Mouse (Mus musculus) lung, postnatal 0 days (tissue): Measurements from ENCODE around the gene Ppp2r1b. TPM values are rescaled to one million over a fixed set of nuclear protein-coding genes. Genes with fewer than 3 reads are reported as not detected.
A peak's percentile ranks its signal among the peaks of the same experiment; 100 is the strongest.

Experiments
- ATAC-seq: fragments of 200-750 bp; cut with Nextera tagmentation; 2 replicates; pipeline ENCODE4 v1.8.0; 2017; ENCODE audit warnings: moderate library complexity
- DNase-seq: peaks from one replicate; pipeline ENCODE4 v3.0.0-alpha.2; 2016; ENCODE audit warnings: low spot score
- H3K27ac ChIP-seq: fragments of 300-500 bp; sonication (generic); 2 replicates; pipeline ENCODE4 v1.5.1; 2014; ENCODE audit warnings: antibody characterized with exemption, mild to moderate bottlenecking, low read length, mixed read lengths
- H3K27me3 ChIP-seq: fragments of 300-500 bp; sonication (generic); replicated peaks from 2 replicates; pipeline ENCODE4 v1.6.1; 2014; ENCODE audit warnings: low read length, mixed read lengths; ENCODE audit not compliant: insufficient read depth
- H3K36me3 ChIP-seq: fragments of 300-500 bp; sonication (generic); 2 replicates; pipeline ENCODE4 v1.6.1; 2014; ENCODE audit warnings: low read length, mixed read lengths; ENCODE audit not compliant: insufficient read depth
- H3K4me1 ChIP-seq: fragments of 300-500 bp; sonication (generic); 2 replicates; pipeline ENCODE4 v1.6.1; 2014; ENCODE audit warnings: antibody characterized with exemption, low read depth, low read length, mixed read lengths; ENCODE audit not compliant: insufficient read depth
- H3K4me2 ChIP-seq: fragments of 300-500 bp; sonication (generic); replicated peaks from 2 replicates; pipeline ENCODE4 v1.6.1; 2014; ENCODE audit warnings: low read depth, mild to moderate bottlenecking, low read length, moderate library complexity, mixed read lengths
- H3K4me3 ChIP-seq: fragments of 300-500 bp; sonication (generic); 2 replicates; pipeline ENCODE4 v1.5.1; 2014; ENCODE audit warnings: low read depth, low read length
- H3K9ac ChIP-seq: fragments of 300-500 bp; sonication (generic); replicated peaks from 2 replicates; pipeline ENCODE4 v1.6.1; 2014; ENCODE audit warnings: low read depth, mild to moderate bottlenecking
- H3K9me3 ChIP-seq: fragments of 300-500 bp; sonication (generic); 2 replicates; pipeline ENCODE4 v1.6.1; 2016; ENCODE audit warnings: low read length, mixed read lengths
- CTCF ChIP-seq: IDR thresholded peaks from 2 replicates; pipeline ENCODE4 v1.5.1; 2016; ENCODE audit warnings: antibody characterized with exemption, mild to moderate bottlenecking
- EP300 ChIP-seq: IDR thresholded peaks from 2 replicates; pipeline ENCODE4 v1.6.1; 2016; ENCODE audit warnings: antibody characterized with exemption, mild to moderate bottlenecking, control low read depth
- WGBS: fragments of 180-500 bp; shearing (Covaris S2); extraction: QIAGEN DNeasy Blood & Tissue Kit; methylation state at CpG from one replicate; pipeline ENCODE4 v1.1.7; 2014; 5-methylcytosine and 5-hydroxymethylcytosine counted together
- polyA plus RNA-seq: library from polyadenylated mRNA; unstranded; fragments of >200 nt; fragmentation: Nextera tagmentation; extraction: Ambion mirVana; gene quantifications from 2 replicates; pipeline ENCODE4 v1.2.1, GENCODE M21; 2015

Ppp2r1b gene
- polyA plus RNA-seq, 1 experiment from 2014 or later: 28.4 TPM

DNA sequence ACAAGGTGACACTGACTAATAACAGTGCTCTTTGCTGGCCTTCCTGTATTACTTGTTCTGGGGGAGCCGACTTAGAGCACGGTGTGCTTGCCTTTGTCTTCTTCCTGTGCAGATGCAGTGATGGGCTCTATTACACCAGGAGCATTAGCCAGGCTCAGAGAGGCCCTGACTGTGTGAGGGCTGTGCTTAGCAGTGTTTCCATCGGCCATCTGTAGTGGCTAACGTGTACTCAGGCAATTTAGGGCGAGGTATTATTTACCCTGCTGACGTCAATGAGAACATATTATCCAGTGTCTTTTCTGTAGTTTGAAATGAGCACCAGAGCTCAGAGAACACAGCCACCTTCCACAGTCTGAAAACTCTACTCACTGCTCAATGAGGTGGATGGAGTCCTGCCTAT, 44.1 kb downstream of the Ppp2r1b start:
- H3K4me3 ChIP-seq: no peak overlapping the region
- no peak overlapping the region for H3K4me2 ChIP-seq
- no peak overlapping the region for H3K9ac ChIP-seq
- H3K36me3 ChIP-seq: no peaks in the 10 kb centered on the region
- TF ChIP-seq EP300: no peak
- no peak for TF ChIP-seq CTCF
- H3K9me3 ChIP-seq: no peaks in the 10 kb centered on the region
- peaks cover 28% of the 10 kb centered on the region; the same call in 1 of the 2 replicates for H3K4me1 ChIP-seq
- H3K27ac ChIP-seq: no peak overlapping the region
- peak; percentile 23 for DNase-seq
- H3K27me3 ChIP-seq: no peaks in the 10 kb centered on the region
- 50% methylated on average over 6 of the region's 6 CpGs for WGBS
- ATAC-seq: no peak

GRCm38 (mm10) chr9:50889964-50890363, 44.9 kb downstream of the Ppp2r1b start:
- TF ChIP-seq EP300 (no peak), CTCF (no peak)
- H3K9ac ChIP-seq: no peak overlapping the region
- no peaks in the 10 kb centered on the region for H3K27me3 ChIP-seq
- no peaks in the 10 kb centered on the region for H3K9me3 ChIP-seq
- DNase-seq (no peak), ATAC-seq (no peak)
- no peak overlapping the region for H3K4me3 ChIP-seq
- H3K27ac ChIP-seq: no peak overlapping the region
- H3K36me3 ChIP-seq: no peaks in the 10 kb centered on the region; the same call in 1 of the 2 replicates
- H3K4me1 ChIP-seq: peaks cover 23% of the 10 kb centered on the region; the same call in 1 of the 2 replicates
- WGBS: 58% methylated on average over 4 of the region's 4 CpGs
- H3K4me2 ChIP-seq: no peak overlapping the region

- ATAC-seq: peak; percentile 27
- H3K36me3 ChIP-seq: no peaks in the 10 kb centered on the region; the same call in 1 of the 2 replicates
- H3K27me3 ChIP-seq: no peaks in the 10 kb centered on the region
- TF ChIP-seq EP300: peak; percentile 53
- no peak for TF ChIP-seq CTCF
- no peak overlapping the region for H3K4me3 ChIP-seq
- WGBS: 33% methylated on average over 3 of the region's 3 CpGs
- no peak overlapping the region for H3K27ac ChIP-seq
- no peak overlapping the region for H3K9ac ChIP-seq
- peak; percentile 75 for DNase-seq
- no peaks in the 10 kb centered on the region for H3K9me3 ChIP-seq
- peaks cover 18% of the 10 kb centered on the region; the same call in 1 of the 2 replicates for H3K4me1 ChIP-seq
- no peak overlapping the region for H3K4me2 ChIP-seq
These were observed 45.5 kb downstream of the Ppp2r1b start for GRCm38 (mm10) chr9:50890494-50891090.

GRCm38 (mm10) chr9:50893665-50894064, 48.6 kb downstream of the Ppp2r1b start:
- no peaks in the 10 kb centered on the region for H3K27me3 ChIP-seq
- WGBS: 56% methylated on average over 4 of the region's 4 CpGs
- no peak overlapping the region for H3K4me2 ChIP-seq
- peaks cover 18% of the 10 kb centered on the region for H3K36me3 ChIP-seq
- DNase-seq (peak; percentile 34), ATAC-seq (peak; percentile 64; the same call in 1 of the 2 replicates)
- H3K4me3 ChIP-seq: no peak overlapping the region
- H3K9me3 ChIP-seq: no peaks in the 10 kb centered on the region
- H3K4me1 ChIP-seq: no peaks in the 10 kb centered on the region; the same call in 1 of the 2 replicates
- TF ChIP-seq EP300 (no peak), CTCF (no peak)
- H3K27ac ChIP-seq: no peak overlapping the region
- H3K9ac ChIP-seq: no peak overlapping the region

DNA sequence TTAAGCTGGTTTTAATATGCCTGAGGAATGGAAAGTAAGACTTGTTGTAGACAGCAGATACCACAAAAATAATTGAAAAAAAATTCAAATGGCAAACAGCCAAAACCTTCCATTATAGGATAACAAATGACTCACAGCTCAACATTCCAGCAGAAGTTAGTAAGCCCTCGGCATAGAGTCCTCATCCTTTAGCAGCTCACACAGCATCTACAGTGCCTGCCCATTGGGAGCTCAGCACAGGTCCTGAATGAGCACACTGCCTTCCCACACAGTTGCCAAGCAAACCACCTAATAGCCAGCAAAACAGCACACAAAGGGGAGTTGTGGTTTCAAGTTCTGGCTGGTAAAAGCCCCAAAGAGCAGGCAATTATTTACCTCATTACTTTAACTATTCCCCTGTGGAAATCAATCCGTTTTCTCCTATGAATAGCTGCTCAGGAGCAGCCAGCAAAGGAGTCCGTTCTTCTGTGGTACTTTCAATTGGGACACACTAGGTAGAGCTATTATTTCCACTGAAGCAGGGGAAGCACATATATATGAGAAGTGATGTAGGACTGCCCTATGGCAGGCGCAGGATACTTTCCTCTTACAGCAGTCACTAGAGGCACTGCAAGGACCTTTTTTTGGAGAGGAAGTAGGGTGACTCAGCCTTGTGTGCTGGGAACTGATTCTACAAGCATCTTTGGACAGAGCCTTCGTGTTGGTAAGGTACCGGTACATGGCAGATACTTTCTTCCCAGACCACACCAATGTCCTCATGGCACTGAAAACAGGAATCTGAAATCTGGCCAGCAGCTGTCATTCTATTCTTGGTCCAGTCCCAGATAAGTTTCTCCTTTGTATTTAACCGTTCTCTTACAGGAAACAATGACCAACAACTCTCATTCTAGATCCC, 55.2 kb downstream of the Ppp2r1b start:
- H3K27ac ChIP-seq: no peak overlapping the region
- H3K9ac ChIP-seq: no peak overlapping the region
- H3K4me1 ChIP-seq: no peaks in the 10 kb centered on the region
- TF ChIP-seq CTCF (no peak), EP300 (no peak)
- 61% methylated on average over 7 of the region's 7 CpGs for WGBS
- no peak overlapping the region for H3K4me2 ChIP-seq
- ATAC-seq: peak; percentile 55
- H3K36me3 ChIP-seq: peaks cover 18% of the 10 kb centered on the region
- H3K27me3 ChIP-seq: no peaks in the 10 kb centered on the region
- no peaks in the 10 kb centered on the region for H3K9me3 ChIP-seq
- peak; percentile 28 for DNase-seq
- no peak overlapping the region for H3K4me3 ChIP-seq

DNA sequence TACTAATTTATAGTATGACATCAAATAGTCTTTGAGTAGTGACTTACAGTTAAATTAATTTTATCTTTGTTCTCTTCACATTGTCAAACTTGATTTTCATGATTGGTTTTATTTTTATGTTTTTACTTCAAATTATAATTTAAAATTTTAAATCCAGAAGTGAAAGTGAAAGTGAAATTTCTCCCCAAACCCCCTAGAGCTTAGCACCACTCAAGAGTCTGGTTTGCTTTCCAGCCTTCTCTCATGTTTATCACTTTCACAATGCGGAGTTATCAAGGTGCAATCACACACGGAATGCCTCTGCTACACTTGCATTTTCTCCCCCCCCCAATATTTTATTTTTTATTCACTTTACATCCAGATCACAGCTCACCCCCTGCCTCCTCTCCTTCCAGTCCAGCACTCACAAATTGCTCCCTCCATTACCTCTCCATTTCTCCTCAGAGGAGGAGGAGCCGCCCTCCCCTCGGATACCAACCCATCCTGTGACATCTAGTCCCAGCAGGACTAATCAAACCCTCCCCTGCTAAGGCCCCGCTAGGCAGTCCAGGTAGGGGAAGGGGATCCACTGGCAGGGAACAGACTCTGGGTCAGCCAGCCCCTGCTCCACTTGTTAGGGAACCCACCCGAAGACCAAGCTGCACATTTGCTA, 59.2 kb downstream of the Ppp2r1b start:
- H3K36me3 ChIP-seq: no peaks in the 10 kb centered on the region
- WGBS: 77% methylated on average over 6 of the region's 6 CpGs
- no peaks in the 10 kb centered on the region for H3K4me1 ChIP-seq
- ATAC-seq (no peak), DNase-seq (no peak)
- H3K9ac ChIP-seq: no peak overlapping the region
- H3K9me3 ChIP-seq: no peaks in the 10 kb centered on the region
- H3K27ac ChIP-seq: no peak overlapping the region
- no peaks in the 10 kb centered on the region for H3K27me3 ChIP-seq
- H3K4me2 ChIP-seq: no peak overlapping the region
- no peak for TF ChIP-seq CTCF
- TF ChIP-seq EP300: no peak
- no peak overlapping the region for H3K4me3 ChIP-seq
